Mouse (Mus musculus): ENCODE measurements around the gene Emc3.

Emc3 gene

GRCm38 (mm10) chr6:113530932-113531839 lies at the start of gene Emc3, which contains the start of gene Fancd2:
Emc3 (minus strand) TSS chr6:113531652.
Fancd2 (plus strand) TSS chr6:113531682.
- peak; percentile 95 to 97 for DNase-seq

GRCm38 (mm10) chr6:113579306-113579705 lies 47.9 kb upstream of the Emc3 start:
- no peak for DNase-seq

GRCm38 (mm10) chr6:113576044-113576443 lies 44.6 kb upstream of the Emc3 start:
- no peak for DNase-seq

GRCm38 (mm10) chr6:113564557-113564956 lies 33.1 kb upstream of the Emc3 start:
- peak in 1 of 2 experiments; percentile 3 for DNase-seq

GRCm38 (mm10) chr6:113559736-113560135 lies 28.3 kb upstream of the Emc3 start:
- no peak for DNase-seq

GRCm38 (mm10) chr6:113543906-113544481 lies 12.5 kb upstream of the Emc3 start:
- no peak for DNase-seq

GRCm38 (mm10) chr6:113541610-113542009 lies 10.2 kb upstream of the Emc3 start:
- DNase-seq, result no peak

GRCm38 (mm10) chr6:113534886-113535285 lies 3.4 kb upstream of the Emc3 start:
- DNase-seq, result no peak

GRCm38 (mm10) chr6:113531840-113532404 lies 470 bp upstream of the Emc3 start:
- DNase-seq, result no peak

- DNase-seq, result no peak
These were observed 8.0 kb downstream of the Emc3 start for GRCm38 (mm10) chr6:113523420-113523819.

GRCm38 (mm10) chr6:113522310-113522709 lies 9.1 kb downstream of the Emc3 start:
- no peak for DNase-seq

- no peak for DNase-seq
These were observed 13.9 kb downstream of the Emc3 start for GRCm38 (mm10) chr6:113517434-113518080.

- DNase-seq, result no peak
These were observed 16.9 kb downstream of the Emc3 start for GRCm38 (mm10) chr6:113514600-113514999.

- DNase-seq, result no peak
These were observed 17.5 kb downstream of the Emc3 start for GRCm38 (mm10) chr6:113513944-113514343.

- no peak for DNase-seq
These were observed 22.5 kb downstream of the Emc3 start for GRCm38 (mm10) chr6:113508947-113509280.

GRCm38 (mm10) chr6:113508272-113508946 lies 23.0 kb downstream of the Emc3 start:
- no peak for DNase-seq

GRCm38 (mm10) chr6:113507130-113507529 lies 24.3 kb downstream of the Emc3 start:
- DNase-seq, result no peak

GRCm38 (mm10) chr6:113505689-113506088 lies 25.8 kb downstream of the Emc3 start:
- no peak for DNase-seq

GRCm38 (mm10) chr6:113502801-113503200 lies 28.7 kb downstream of the Emc3 start:
- DNase-seq, result no peak

GRCm38 (mm10) chr6:113501388-113502084 lies 29.9 kb downstream of the Emc3 start, which contains the start of gene Prrt3:
Prrt3 (minus strand) TSS chr6:113501931.
- peak; percentile 43 to 55 for DNase-seq

- no peak for DNase-seq
These were observed 32.1 kb downstream of the Emc3 start for GRCm38 (mm10) chr6:113499346-113499745.

All from kidney, postnatal 4 days (tissue).